Mouse (Mus musculus): ENCODE measurements around the gene Cisd3. TPM values are rescaled to one million over a fixed set of nuclear protein-coding genes. Genes with fewer than 3 reads are reported as not detected.
A peak's percentile ranks its signal among the peaks of the same experiment; 100 is the strongest.

Gene Cisd3
- polyA plus RNA-seq, 1 experiment from 2014 or later: 20.8 TPM

- 3% methylated on average over 27 of the region's 27 CpGs for WGBS
- no peak for ATAC-seq (ENCODE audit: insufficient number of reproducible peaks, insufficient read depth, low FRiP score, low read depth)
- H3K9ac ChIP-seq (replicated peaks; ENCODE audit: low read depth, low read length): peak overlapping the region; percentile 86; the same call in 1 of the 2 replicates
- peak overlapping the region; percentile 52; the same call in 1 of the 2 replicates for H3K27ac ChIP-seq (ENCODE audit: low read length)
- H3K9me3 ChIP-seq (ENCODE audit: control insufficient read depth, low read depth, low read length): no peaks in the 10 kb centered on the region
- no peaks in the 10 kb centered on the region for H3K27me3 ChIP-seq (ENCODE audit: control insufficient read depth, insufficient read depth, low read length)
- peak overlapping the region; percentile 91 for H3K4me3 ChIP-seq (ENCODE audit: low read depth, low read length)
- peak overlapping the region; percentile 89 for H3K4me2 ChIP-seq (replicated peaks; ENCODE audit: low read depth, low read length)
- peaks cover 39% of the 10 kb centered on the region for H3K4me1 ChIP-seq (ENCODE audit: control insufficient read depth, insufficient read depth, low read length)
- peaks cover 5% of the 10 kb centered on the region; the same call in 1 of the 2 replicates for H3K36me3 ChIP-seq (ENCODE audit: control insufficient read depth, insufficient read depth, low read length)
Measured at GRCm38 (mm10) chr11:97660734-97661647, 24.6 kb upstream of the Cisd3 start.

DNA sequence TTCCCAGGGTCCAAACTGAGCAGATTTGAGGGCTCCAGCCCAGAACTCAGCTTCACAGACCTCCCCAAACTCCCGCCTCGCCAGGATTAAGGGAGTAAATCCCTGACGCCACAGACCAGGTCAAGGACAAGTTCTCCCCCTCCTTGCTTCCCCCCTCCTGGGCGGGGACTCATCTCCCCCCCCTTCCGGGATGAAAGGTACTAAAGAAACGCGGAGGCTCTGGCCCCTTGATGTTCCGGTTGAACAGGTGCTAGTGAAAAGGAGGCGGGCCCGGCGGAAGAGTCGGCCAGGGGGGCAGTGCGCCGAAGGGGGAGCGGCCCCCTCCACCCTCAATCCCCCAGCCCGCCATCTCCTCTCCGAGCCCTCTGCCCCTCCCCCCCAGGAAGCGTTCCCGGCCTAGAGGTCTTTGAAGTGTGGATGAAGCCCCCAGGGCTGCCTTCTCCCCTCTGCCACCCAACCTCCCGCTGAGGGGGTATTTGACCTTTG, 23.9 kb upstream of the Cisd3 start:
- peak overlapping the region; percentile 89 for H3K4me2 ChIP-seq (replicated peaks; ENCODE audit: low read depth, low read length)
- H3K9me3 ChIP-seq (ENCODE audit: control insufficient read depth, low read depth, low read length): no peaks in the 10 kb centered on the region
- peaks cover 39% of the 10 kb centered on the region for H3K4me1 ChIP-seq (ENCODE audit: control insufficient read depth, insufficient read depth, low read length)
- ATAC-seq (ENCODE audit: insufficient number of reproducible peaks, insufficient read depth, low FRiP score, low read depth): peak; percentile 2; the same call in 1 of the 2 replicates
- under 1% methylated on average over 19 of the region's 20 CpGs for WGBS
- peak overlapping the region; percentile 91 for H3K4me3 ChIP-seq (ENCODE audit: low read depth, low read length)
- H3K9ac ChIP-seq (replicated peaks; ENCODE audit: low read depth, low read length): no peak overlapping the region
- H3K27ac ChIP-seq (ENCODE audit: low read length): peak overlapping the region; percentile 88
- no peaks in the 10 kb centered on the region for H3K27me3 ChIP-seq (ENCODE audit: control insufficient read depth, insufficient read depth, low read length)
- H3K36me3 ChIP-seq (ENCODE audit: control insufficient read depth, insufficient read depth, low read length): peaks cover 11% of the 10 kb centered on the region

- Histone ChIP-seq H3K27ac (ENCODE audit: low read length) (peak overlapping the region; percentile 88), H3K9me3 (ENCODE audit: control insufficient read depth, low read depth, low read length) (no peaks in the 10 kb centered on the region), H3K9ac (replicated peaks; ENCODE audit: low read depth, low read length) (peak overlapping the region; percentile 86; the same call in 1 of the 2 replicates), H3K4me2 (replicated peaks; ENCODE audit: low read depth, low read length) (peak overlapping the region; percentile 89), H3K4me3 (ENCODE audit: low read depth, low read length) (peak overlapping the region; percentile 91), H3K27me3 (ENCODE audit: control insufficient read depth, insufficient read depth, low read length) (no peaks in the 10 kb centered on the region), H3K4me1 (ENCODE audit: control insufficient read depth, insufficient read depth, low read length) (peaks cover 39% of the 10 kb centered on the region), H3K36me3 (ENCODE audit: control insufficient read depth, insufficient read depth, low read length) (peaks cover 18% of the 10 kb centered on the region)
- ATAC-seq (ENCODE audit: insufficient number of reproducible peaks, insufficient read depth, low FRiP score, low read depth): no peak
- 2% methylated on average over 21 of the region's 21 CpGs for WGBS
Measured at GRCm38 (mm10) chr11:97662207-97662892, 23.3 kb upstream of the Cisd3 start.

- Histone ChIP-seq H3K9ac (replicated peaks; ENCODE audit: low read depth, low read length) (peak within 1 kb of the TSS; percentile 86), H3K27me3 (ENCODE audit: control insufficient read depth, insufficient read depth, low read length) (no peaks in the 10 kb centered on the region), H3K9me3 (ENCODE audit: control insufficient read depth, low read depth, low read length) (no peaks in the 10 kb centered on the region), H3K27ac (ENCODE audit: low read length) (peak within 1 kb of the TSS; percentile 88), H3K4me3 (ENCODE audit: low read depth, low read length) (peak within 1 kb of the TSS; percentile 91), H3K4me1 (ENCODE audit: control insufficient read depth, insufficient read depth, low read length) (peaks cover 39% of the 10 kb centered on the region), H3K4me2 (replicated peaks; ENCODE audit: low read depth, low read length) (peak within 1 kb of the TSS; percentile 89), H3K36me3 (ENCODE audit: control insufficient read depth, insufficient read depth, low read length) (peaks cover 22% of the 10 kb centered on the region)
- WGBS: under 1% methylated on average over 22 of the region's 76 CpGs
- peak; percentile 57; the same call in 1 of the 2 replicates for ATAC-seq (ENCODE audit: insufficient number of reproducible peaks, insufficient read depth, low FRiP score, low read depth)
Measured at GRCm38 (mm10) chr11:97662893-97663527, 22.6 kb upstream of the Cisd3 start, which contains the start of gene Mllt6. Gene Mllt6, plus strand, starts transcription at chr11:97663414.

DNA sequence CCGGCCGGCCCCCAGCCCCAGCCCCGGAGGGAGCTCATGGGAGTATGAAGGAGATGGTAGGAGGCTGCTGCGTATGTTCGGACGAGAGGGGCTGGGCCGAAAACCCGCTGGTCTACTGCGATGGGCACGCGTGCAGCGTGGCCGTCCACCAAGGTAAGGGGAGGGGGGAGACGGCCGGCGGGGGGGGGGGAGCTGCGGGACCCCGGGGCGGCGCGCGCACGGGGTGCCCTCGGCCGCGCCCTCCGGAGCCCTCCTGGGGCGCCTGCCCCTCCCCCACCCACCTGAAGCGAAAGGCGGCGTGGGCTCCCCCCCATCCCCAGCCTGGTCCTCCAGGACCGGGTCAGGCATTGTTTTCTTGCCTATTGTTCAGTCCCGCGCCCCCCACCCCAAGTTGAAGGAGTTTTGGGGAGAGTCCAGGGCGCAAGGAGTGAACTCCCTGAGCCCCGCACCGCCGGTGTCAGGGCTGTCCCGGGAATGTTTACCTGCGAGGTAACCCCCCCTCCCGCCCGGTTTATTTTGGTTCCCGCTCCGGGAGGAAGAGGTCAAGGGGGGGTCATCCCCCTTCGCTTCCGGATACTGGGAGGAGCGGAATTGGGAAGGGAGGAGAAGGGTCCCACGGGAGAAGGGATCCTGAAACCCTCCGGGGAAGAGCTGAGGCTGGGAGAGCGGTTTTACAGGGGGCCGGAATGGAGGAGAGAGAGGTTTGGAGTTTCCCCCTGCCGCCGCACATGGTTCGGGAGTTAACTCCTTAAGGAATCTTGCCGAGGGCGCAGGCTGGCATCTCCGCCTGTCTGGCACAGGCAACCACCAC, 21.9 kb upstream of the Cisd3 start:
- peaks cover 40% of the 10 kb centered on the region for H3K4me1 ChIP-seq (ENCODE audit: control insufficient read depth, insufficient read depth, low read length)
- H3K9me3 ChIP-seq (ENCODE audit: control insufficient read depth, low read depth, low read length): no peaks in the 10 kb centered on the region
- peak overlapping the region; percentile 86 for H3K9ac ChIP-seq (replicated peaks; ENCODE audit: low read depth, low read length)
- no peaks in the 10 kb centered on the region for H3K27me3 ChIP-seq (ENCODE audit: control insufficient read depth, insufficient read depth, low read length)
- peak overlapping the region; percentile 85 for H3K27ac ChIP-seq (ENCODE audit: low read length)
- H3K4me3 ChIP-seq (ENCODE audit: low read depth, low read length): peak overlapping the region; percentile 91
- no peak for ATAC-seq (ENCODE audit: insufficient number of reproducible peaks, insufficient read depth, low FRiP score, low read depth)
- under 1% methylated on average over 39 of the region's 57 CpGs for WGBS
- H3K36me3 ChIP-seq (ENCODE audit: control insufficient read depth, insufficient read depth, low read length): peaks cover 29% of the 10 kb centered on the region
- peak overlapping the region; percentile 89 for H3K4me2 ChIP-seq (replicated peaks; ENCODE audit: low read depth, low read length)

DNA sequence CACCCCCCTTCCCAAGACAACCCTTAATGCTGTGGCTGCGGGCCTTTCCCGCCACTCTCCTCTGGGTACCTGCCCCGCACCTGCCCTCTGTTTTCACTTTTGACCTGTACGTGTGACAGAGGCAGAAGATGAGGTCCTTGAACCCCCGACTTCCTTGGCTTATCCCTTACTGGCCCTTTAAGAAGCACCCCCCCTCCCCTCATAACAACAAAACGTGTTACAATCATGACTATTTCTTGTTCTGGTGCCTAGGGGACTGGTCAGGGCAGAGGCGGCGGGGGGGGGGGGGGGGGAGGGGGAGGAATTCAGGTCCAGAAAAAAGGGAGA, 21.3 kb upstream of the Cisd3 start:
- H3K9ac ChIP-seq (replicated peaks; ENCODE audit: low read depth, low read length): peak overlapping the region; percentile 86; the same call in 1 of the 2 replicates
- peak overlapping the region; percentile 89 for H3K4me2 ChIP-seq (replicated peaks; ENCODE audit: low read depth, low read length)
- WGBS: 0% methylated on average over 6 of the region's 8 CpGs
- no peak for ATAC-seq (ENCODE audit: insufficient number of reproducible peaks, insufficient read depth, low FRiP score, low read depth)
- H3K9me3 ChIP-seq (ENCODE audit: control insufficient read depth, low read depth, low read length): no peaks in the 10 kb centered on the region
- peak overlapping the region; percentile 85; the same call in 1 of the 2 replicates for H3K27ac ChIP-seq (ENCODE audit: low read length)
- peak overlapping the region; percentile 91 for H3K4me3 ChIP-seq (ENCODE audit: low read depth, low read length)
- peaks cover 35% of the 10 kb centered on the region for H3K36me3 ChIP-seq (ENCODE audit: control insufficient read depth, insufficient read depth, low read length)
- no peaks in the 10 kb centered on the region for H3K27me3 ChIP-seq (ENCODE audit: control insufficient read depth, insufficient read depth, low read length)
- H3K4me1 ChIP-seq (ENCODE audit: control insufficient read depth, insufficient read depth, low read length): peaks cover 39% of the 10 kb centered on the region

GRCm38 (mm10) chr11:97664771-97665240, 20.8 kb upstream of the Cisd3 start:
- H3K27ac ChIP-seq (ENCODE audit: low read length): peak overlapping the region; percentile 27; the same call in 1 of the 2 replicates
- peaks cover 39% of the 10 kb centered on the region for H3K36me3 ChIP-seq (ENCODE audit: control insufficient read depth, insufficient read depth, low read length)
- H3K4me2 ChIP-seq (replicated peaks; ENCODE audit: low read depth, low read length): peak overlapping the region; percentile 89
- WGBS: 23% methylated on average over 6 of the region's 6 CpGs
- H3K9ac ChIP-seq (replicated peaks; ENCODE audit: low read depth, low read length): peak overlapping the region; percentile 86; the same call in 1 of the 2 replicates
- no peaks in the 10 kb centered on the region for H3K27me3 ChIP-seq (ENCODE audit: control insufficient read depth, insufficient read depth, low read length)
- H3K9me3 ChIP-seq (ENCODE audit: control insufficient read depth, low read depth, low read length): no peaks in the 10 kb centered on the region
- H3K4me1 ChIP-seq (ENCODE audit: control insufficient read depth, insufficient read depth, low read length): peaks cover 38% of the 10 kb centered on the region
- no peak for ATAC-seq (ENCODE audit: insufficient number of reproducible peaks, insufficient read depth, low FRiP score, low read depth)
- H3K4me3 ChIP-seq (ENCODE audit: low read depth, low read length): peak overlapping the region; percentile 91
